Mouse (Mus musculus) bone marrow macrophage, adult 2 months (primary cell): Measurements from ENCODE around the gene Dph5. TPM values are rescaled to one million over a fixed set of nuclear protein-coding genes. Genes with fewer than 3 reads are reported as not detected.
"Not testable (repeated sequence)": the region's sequence is repeated elsewhere in the genome, so short reads cannot be mapped to it uniquely, and the experiment has no call there.

ENCODE experiments used
- H3K27ac ChIP-seq: 2 replicates; pipeline ENCODE4 v1.5.1; 2012; ENCODE audit warnings: low read depth, low read length; ENCODE audit not compliant: insufficient read depth
- H3K4me1 ChIP-seq: 2 replicates; pipeline ENCODE4 v1.6.1; 2012; ENCODE audit warnings: low read length; ENCODE audit not compliant: control insufficient read depth, insufficient read depth
- H3K4me3 ChIP-seq: 2 replicates; pipeline ENCODE4 v1.5.1; 2012; ENCODE audit warnings: mild to moderate bottlenecking, low read length, moderate library complexity; ENCODE audit not compliant: insufficient read depth
- CTCF ChIP-seq: IDR thresholded peaks from 2 replicates; pipeline ENCODE4 v1.5.1; 2012; ENCODE audit warnings: low read depth, mild to moderate bottlenecking, low read length, moderate library complexity
- POLR2A ChIP-seq: IDR thresholded peaks from 2 replicates; pipeline ENCODE4 v1.6.1; 2012; ENCODE audit warnings: mild to moderate bottlenecking, low read depth, low read length, borderline replicate concordance
- polyA plus RNA-seq: library from polyadenylated mRNA; stranded (reverse); fragments of >200 nt; gene quantifications from 2 replicates; pipeline ENCODE4 v1.2.4, GENCODE M21; 2012; ENCODE audit not compliant: missing spikeins, insufficient read depth, insufficient read length

Dph5 gene
- polyA plus RNA-seq, 1 experiment: 9.2 TPM

DNA sequence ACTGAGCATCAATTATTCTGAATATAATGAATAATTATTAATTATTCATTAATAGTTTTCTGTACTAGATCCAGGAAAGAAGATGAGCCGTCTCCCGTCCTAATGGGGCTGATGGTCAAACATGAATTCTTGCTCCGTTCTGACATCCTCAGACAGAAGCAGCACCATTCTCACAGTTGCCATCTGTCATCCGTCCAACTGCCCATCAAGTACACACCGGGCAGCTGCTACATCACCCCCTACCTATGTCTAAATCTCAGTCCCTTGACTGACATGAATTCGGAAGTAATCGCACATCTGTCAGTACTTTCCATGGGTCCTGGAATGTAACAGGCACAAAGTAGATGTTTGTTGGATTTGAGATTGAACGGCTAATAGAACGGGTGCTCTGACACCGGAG is 30.2 kb upstream of the Dph5 start:
- H3K4me1 ChIP-seq: no peaks in the 10 kb centered on the region
- TF ChIP-seq POLR2A (no peak), CTCF (no peak)
- H3K27ac ChIP-seq: no peak overlapping the region
- no peak overlapping the region for H3K4me3 ChIP-seq

DNA sequence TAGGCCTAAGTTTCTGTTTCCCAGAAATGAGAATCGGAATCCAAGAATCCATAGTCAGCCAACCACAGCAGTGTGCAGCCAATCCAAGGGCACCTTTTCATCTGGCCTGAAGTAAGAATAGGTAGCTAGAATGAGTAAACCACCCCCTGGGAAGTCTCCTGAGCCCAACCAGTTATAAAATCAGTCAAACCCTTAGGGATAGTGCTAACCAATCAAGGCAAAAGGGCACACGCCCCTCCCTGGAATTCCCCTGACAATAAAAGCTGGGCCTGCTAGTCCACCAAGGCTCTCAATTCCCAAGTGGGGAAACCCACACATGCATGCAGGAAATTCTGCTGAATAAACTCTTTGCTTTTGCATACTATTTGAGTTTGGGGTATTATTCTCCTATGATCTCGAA is 28.8 kb upstream of the Dph5 start:
- Histone ChIP-seq H3K4me1 (no peaks in the 10 kb centered on the region), H3K4me3 (no peak overlapping the region), H3K27ac (no peak overlapping the region)
- TF ChIP-seq CTCF: no peak
- no peak for TF ChIP-seq POLR2A

DNA sequence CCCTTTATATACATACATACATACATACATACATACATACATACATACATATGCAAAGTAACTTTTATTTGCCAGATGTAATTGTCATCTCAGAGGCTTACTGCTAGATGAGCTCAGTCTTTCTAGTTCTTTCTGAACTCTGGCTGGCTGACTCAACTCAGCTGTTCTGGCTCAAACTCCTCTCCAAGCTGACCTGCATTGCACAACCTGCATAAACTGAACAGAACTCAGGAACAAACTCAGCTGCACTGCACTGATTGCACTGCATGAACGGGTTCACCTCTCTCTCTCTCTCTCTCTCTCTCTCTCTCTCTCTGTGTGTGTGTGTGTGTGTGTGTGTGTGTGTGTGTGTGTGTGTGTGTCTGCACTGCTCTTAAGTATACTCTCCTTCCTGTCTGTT is 26.9 kb upstream of the Dph5 start:
- H3K4me3 ChIP-seq, H3K27ac ChIP-seq, H3K4me1 ChIP-seq: not testable (repeated sequence)

DNA sequence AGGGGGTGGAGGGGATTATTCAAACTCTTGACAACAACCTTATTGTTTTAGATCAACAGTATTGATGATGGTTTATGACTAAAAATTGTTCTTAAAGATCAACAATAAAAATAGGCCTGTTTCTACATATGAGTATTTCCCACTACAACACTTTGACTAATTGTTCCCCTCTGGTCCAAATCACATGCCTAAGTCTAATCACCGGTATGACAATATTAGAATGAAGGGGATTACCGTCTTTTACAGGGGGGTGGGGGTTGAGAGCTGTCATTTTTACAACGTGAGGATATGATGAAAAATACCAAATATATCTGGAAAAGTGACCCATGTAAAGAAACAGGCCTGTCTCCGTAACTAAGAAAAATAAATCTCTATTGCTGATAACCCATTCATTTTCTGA is 24.1 kb upstream of the Dph5 start:
- no peaks in the 10 kb centered on the region for H3K4me1 ChIP-seq
- no peak overlapping the region for H3K4me3 ChIP-seq
- no peak for TF ChIP-seq POLR2A
- no peak for TF ChIP-seq CTCF
- no peak overlapping the region for H3K27ac ChIP-seq

DNA sequence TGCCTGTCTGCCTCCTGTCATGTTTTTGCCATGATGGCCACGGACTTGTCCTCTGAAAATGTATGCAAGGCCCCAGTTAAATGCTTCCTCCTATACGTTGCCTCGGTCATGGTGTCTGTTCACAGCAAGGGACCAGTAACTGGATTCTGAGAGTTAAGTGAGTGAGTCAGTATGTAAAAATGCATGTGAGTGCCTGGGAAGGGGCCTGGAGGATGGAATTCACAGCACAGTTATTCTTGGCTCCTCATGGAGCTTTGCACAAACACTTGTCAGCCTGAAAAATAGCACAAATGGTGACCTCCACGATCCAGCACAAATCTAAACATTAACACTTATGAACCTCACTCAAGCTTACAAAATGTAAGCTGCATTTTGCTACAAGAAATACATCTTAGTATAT is 20.5 kb upstream of the Dph5 start:
- no peak overlapping the region for H3K27ac ChIP-seq
- no peaks in the 10 kb centered on the region for H3K4me1 ChIP-seq
- no peak overlapping the region for H3K4me3 ChIP-seq
- TF ChIP-seq POLR2A (no peak), CTCF (no peak)

DNA sequence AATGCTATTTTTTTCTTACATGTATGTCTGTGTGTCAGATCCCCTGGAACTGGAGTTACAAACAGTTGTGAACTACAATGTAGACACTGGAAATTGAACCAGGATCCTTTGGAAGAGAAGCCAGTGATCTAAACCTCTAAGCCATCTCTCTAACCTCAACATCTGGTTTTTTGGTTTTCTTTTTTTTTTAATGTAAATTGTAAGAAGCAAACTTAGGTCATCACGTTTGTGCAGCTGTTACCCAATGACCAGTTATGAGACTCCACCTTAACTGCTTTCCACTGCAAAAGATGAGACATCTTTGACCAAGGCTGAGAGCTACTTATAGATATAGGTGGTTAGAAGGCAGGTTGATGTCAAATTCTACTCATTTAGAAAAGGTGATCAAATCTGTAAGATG is 19.7 kb upstream of the Dph5 start:
- TF ChIP-seq POLR2A: no peak
- no peak for TF ChIP-seq CTCF
- Histone ChIP-seq H3K4me3 (no peak overlapping the region), H3K27ac (no peak overlapping the region), H3K4me1 (no peaks in the 10 kb centered on the region)

DNA sequence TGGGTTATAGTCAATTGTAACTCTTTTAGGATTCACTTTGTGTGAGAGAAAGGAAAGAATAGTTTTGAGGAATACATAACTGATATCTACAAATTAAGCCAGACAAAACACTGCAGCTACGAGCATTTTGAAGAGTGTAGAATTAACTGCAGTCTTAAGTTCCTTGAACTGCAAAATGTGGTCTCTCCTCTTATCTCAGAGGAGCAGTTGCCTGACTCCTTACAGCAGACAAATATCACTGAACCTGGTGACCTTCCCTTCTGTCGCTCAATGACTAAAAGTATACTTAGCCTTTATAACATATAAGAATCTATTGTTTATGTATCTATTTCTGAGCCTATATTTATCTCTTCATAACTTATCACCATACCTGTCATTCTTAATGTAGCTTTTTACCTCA is 18.3 kb upstream of the Dph5 start:
- Histone ChIP-seq H3K27ac (no peak overlapping the region), H3K4me1 (no peaks in the 10 kb centered on the region), H3K4me3 (no peak overlapping the region)
- TF ChIP-seq POLR2A: no peak
- no peak for TF ChIP-seq CTCF

DNA sequence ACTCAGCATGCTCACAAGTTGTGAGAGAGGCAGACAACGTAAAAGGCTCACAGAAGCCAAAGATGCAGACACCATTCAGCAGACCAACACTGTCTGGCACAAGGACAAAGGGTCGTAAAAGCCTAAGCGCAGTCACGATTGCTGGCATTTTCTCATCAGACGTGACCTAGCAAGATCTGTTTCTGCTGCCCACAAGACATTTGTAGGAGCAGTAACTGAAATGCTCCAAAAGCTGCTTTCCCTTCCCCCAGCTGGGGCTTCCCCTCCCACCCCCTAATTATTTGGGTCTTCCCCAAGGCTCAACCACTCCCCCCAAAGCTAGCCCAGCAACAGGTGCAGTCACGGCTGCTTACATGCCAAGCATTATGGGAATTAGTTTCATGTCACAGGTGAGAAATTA is 12.1 kb upstream of the Dph5 start:
- Histone ChIP-seq H3K4me1 (no peaks in the 10 kb centered on the region), H3K27ac (no peak overlapping the region), H3K4me3 (no peak overlapping the region)
- TF ChIP-seq CTCF (no peak), POLR2A (no peak)

DNA sequence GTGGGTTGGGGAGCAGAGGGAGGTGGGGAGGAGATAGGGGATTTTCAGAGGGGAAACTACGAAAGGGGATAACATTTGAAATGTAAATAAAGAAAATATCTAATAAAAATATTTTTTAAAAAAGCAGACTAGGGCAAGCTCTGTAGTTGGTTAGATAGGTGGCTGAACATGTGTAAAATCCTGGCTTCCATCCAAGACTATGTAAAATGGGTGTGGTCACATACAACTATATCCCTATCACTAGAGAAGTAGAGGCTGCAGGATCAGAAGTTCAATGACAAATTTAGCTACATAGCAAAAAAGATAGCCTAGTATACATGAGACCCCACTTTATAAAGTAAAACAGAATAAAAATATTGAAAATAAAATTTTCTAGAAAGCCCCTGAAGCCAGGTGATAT is 10.5 kb upstream of the Dph5 start:
- no peak overlapping the region for H3K27ac ChIP-seq
- no peak overlapping the region for H3K4me3 ChIP-seq
- TF ChIP-seq POLR2A: no peak
- TF ChIP-seq CTCF: no peak
- no peaks in the 10 kb centered on the region for H3K4me1 ChIP-seq

DNA sequence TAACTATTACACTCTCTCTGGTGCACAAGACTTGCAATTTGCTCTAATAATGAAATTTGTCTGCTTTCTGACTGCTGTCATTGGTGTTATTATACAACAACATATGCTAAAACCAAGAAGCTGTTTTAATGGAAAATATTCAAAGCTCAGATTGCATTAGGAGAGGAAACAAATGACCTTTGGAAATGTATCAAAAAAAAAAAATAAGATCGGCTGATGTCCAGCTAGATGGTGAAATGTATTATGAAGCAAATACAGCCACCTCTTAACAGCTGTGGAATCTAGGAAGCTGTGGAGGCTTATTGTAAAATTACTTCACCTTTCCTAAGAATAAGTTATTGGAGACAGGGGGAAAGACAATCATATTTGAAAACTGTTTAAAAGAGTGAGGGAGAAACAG is 3.6 kb upstream of the Dph5 start:
- TF ChIP-seq CTCF: no peak
- no peak for TF ChIP-seq POLR2A
- H3K27ac ChIP-seq: no peak overlapping the region
- H3K4me3 ChIP-seq: no peak overlapping the region
- H3K4me1 ChIP-seq: no peaks in the 10 kb centered on the region

DNA sequence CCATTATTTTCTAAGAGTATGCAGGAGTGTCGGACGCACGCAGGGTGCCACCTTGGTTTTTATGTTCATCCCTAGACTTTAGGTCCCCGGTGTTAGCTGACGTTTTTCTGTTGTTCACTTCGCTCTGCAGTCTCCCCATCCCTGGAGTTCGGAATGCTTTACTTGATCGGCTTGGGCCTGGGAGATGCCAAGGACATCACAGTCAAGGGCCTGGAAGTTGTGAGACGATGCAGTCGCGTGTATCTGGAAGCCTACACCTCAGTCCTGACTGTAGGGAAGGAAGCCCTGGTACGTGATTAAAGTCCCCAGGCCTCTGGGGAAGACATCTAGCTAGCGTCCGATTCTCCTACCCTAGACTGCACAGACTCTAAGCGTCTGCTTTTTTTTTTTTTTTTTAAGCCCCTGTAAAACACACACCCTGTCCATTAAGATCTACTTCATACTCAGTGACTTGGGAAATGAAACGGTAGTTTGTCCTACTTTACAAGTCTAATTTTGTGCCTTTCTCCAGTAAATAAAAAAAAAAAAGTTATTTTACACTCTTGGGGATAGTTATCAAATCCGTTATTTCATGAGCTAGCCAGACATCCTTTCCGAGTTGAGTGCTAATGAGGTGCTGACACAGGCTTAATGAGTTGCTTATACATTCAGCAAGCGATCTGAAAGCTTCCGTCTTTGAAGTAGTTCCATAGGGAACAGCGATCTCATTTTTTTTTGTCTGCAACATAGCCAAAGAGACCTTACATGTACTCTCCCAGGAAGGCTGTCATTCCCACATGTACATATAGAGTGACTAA is 871 bp downstream of the Dph5 start:
- H3K4me1 ChIP-seq: no peaks in the 10 kb centered on the region; the same call in 1 of the 2 replicates
- H3K4me3 ChIP-seq: peak overlapping the region; percentile 76
- no peak for TF ChIP-seq POLR2A
- no peak for TF ChIP-seq CTCF

More for the DNA sequence above, 871 bp downstream of the Dph5 start:
- H3K27ac ChIP-seq: peak overlapping the region; percentile 43
